Mouse (Mus musculus) heart, adult 8-10 months (tissue): ENCODE measurements around the gene Brpf3. TPM values are rescaled to one million over a fixed set of nuclear protein-coding genes. Genes with fewer than 3 reads are reported as not detected.
"Not testable (repeated sequence)": the region's sequence is repeated elsewhere in the genome, so short reads cannot be mapped to it uniquely, and the experiment has no call there.

Experiments used
- DNase-seq: peaks from one replicate; pipeline ENCODE4 v3.0.0; 2022; ENCODE audit warnings: low spot score
- total RNA-seq, 4 experiments: library from RNA; stranded (reverse); gene quantifications; 2 replicates each; pipeline ENCODE4 v1.2.4; 2022

The Brpf3 gene
- total RNA-seq, 4 experiments from 2014 or later: 8.5 to 15.3 (median 14.6) TPM

GRCm38 (mm10) chr17:28827665-28828231 lies 26.9 kb downstream of the Brpf3 start:
- no peak for DNase-seq

- DNase-seq: no peak
Measured at GRCm38 (mm10) chr17:28829120-28829519, 28.2 kb downstream of the Brpf3 start.

- no peak for DNase-seq
Measured at GRCm38 (mm10) chr17:28831065-28831464, 30.2 kb downstream of the Brpf3 start.

GRCm38 (mm10) chr17:28832040-28832439 lies 31.1 kb downstream of the Brpf3 start:
- DNase-seq: no peak

GRCm38 (mm10) chr17:28832875-28833274 lies 32.0 kb downstream of the Brpf3 start:
- DNase-seq: no peak

GRCm38 (mm10) chr17:28834676-28835075 lies 33.8 kb downstream of the Brpf3 start:
- DNase-seq: peak; percentile 9

GRCm38 (mm10) chr17:28837840-28838239 lies 37.0 kb downstream of the Brpf3 start:
- DNase-seq: no peak

GRCm38 (mm10) chr17:28841947-28842346 lies 41.1 kb downstream of the Brpf3 start:
- DNase-seq: not testable (repeated sequence)

GRCm38 (mm10) chr17:28843665-28844064 lies 42.8 kb downstream of the Brpf3 start:
- DNase-seq: no peak

- no peak for DNase-seq
Measured at GRCm38 (mm10) chr17:28846974-28847617, 46.2 kb downstream of the Brpf3 start.

- DNase-seq: no peak
Measured at GRCm38 (mm10) chr17:28850511-28850910, 49.6 kb downstream of the Brpf3 start.

GRCm38 (mm10) chr17:28854377-28854776 lies 53.5 kb downstream of the Brpf3 start:
- no peak for DNase-seq

- DNase-seq: no peak
Measured at GRCm38 (mm10) chr17:28855166-28855885, 54.4 kb downstream of the Brpf3 start.

GRCm38 (mm10) chr17:28856030-28856429 lies 55.1 kb downstream of the Brpf3 start:
- no peak for DNase-seq

- DNase-seq: no peak
Measured at GRCm38 (mm10) chr17:28858205-28858604, 57.3 kb downstream of the Brpf3 start, which contains the start of gene Pnpla1. TSS of gene Pnpla1 (plus strand) at chr17:28858411.

GRCm38 (mm10) chr17:28863926-28864325 lies 63.0 kb downstream of the Brpf3 start:
- no peak for DNase-seq

- DNase-seq: no peak
Measured at GRCm38 (mm10) chr17:28864464-28864863, 63.6 kb downstream of the Brpf3 start.

GRCm38 (mm10) chr17:28866921-28867320 lies 66.0 kb downstream of the Brpf3 start:
- no peak for DNase-seq

GRCm38 (mm10) chr17:28867381-28867780 lies 66.5 kb downstream of the Brpf3 start:
- no peak for DNase-seq

- DNase-seq: no peak
Measured at GRCm38 (mm10) chr17:28869412-28870110, 68.7 kb downstream of the Brpf3 start.

- DNase-seq: no peak
Measured at GRCm38 (mm10) chr17:28870435-28870834, 69.5 kb downstream of the Brpf3 start.

- DNase-seq: no peak
Measured at GRCm38 (mm10) chr17:28871831-28872230, 70.9 kb downstream of the Brpf3 start.
